Mouse (Mus musculus) urinary bladder, postnatal 36 days (tissue): ENCODE measurements at regions not wholly inside any gene's neighbourhood (a gene's known extent, or its start where the extent isn't known, plus 50 kb on each side); places are given as distances from the start of the nearest gene placed in this dataset.

Experiments used
- DNase-seq, 2 experiments: peaks; one replicate each; pipeline ENCODE4 v3.0.0; 2022; ENCODE audit warnings: low spot score in 2 of 2, mixed read lengths in 1 of 2

GRCm38 (mm10) chr10:111077632-111078031, 67.7 kb upstream of the Zdhhc17 start:
- no peak for DNase-seq

GRCm38 (mm10) chr10:111073851-111074430, 64.0 kb upstream of the Zdhhc17 start:
- peak in 1 of 2 experiments; percentile 16 for DNase-seq

GRCm38 (mm10) chr10:111073262-111073661, 63.3 kb upstream of the Zdhhc17 start:
- DNase-seq: no peak

- DNase-seq: no peak
Measured at GRCm38 (mm10) chr10:111072554-111072909, 62.6 kb upstream of the Zdhhc17 start.

GRCm38 (mm10) chr10:111071805-111072553, 62.0 kb upstream of the Zdhhc17 start:
- no peak for DNase-seq

DNA sequence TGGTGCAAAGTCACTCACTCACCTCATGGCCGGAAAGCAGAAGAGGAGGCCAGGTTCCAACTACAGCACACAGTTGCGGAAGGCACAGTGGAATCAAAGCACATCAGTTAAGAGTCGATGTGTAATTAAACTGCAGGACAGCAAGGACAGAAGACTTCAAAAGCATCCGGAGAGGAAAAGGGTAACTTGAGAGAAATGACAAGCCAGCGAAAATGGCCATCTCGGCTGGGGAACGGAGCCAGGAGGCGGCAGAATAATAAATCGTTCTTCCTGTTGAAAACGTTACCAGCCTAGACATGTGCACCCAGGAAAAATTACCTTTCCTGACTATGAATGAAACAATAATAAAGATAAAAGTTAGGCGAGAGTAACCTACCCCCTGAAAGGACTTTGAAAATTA, 56.2 kb upstream of the Zdhhc17 start:
- DNase-seq: no peak

GRCm38 (mm10) chr10:111060626-111061025, 50.7 kb upstream of the Zdhhc17 start:
- no peak for DNase-seq
